8 mouse cellular contexts compared by ENCODE assay signal in genomic region chr10:80151211-80152034, GRCm38 (mm10). TPM values are rescaled to one million over a fixed set of nuclear protein-coding genes. Genes with fewer than 3 reads are reported as not detected.
A peak's percentile ranks its signal among the peaks of the same experiment; 100 is the strongest.
DNase-seq lines count a peak whose midpoint lies in the region; ATAC-seq and TF ChIP-seq lines count a peak whose summit lies in the region.

No protein-coding gene starts in this region.

- no peak for TF ChIP-seq CTCF in midbrain, postnatal 0 days (IDR thresholded peaks at IDR 0.05)
- TF ChIP-seq CTCF in stomach, postnatal 0 days (IDR thresholded peaks at IDR 0.05; ENCODE audit: low read depth): no peak

- H3K9me3 ChIP-seq in forebrain, embryonic 10.5 days: no peaks in the 10 kb centered on the region
- no peaks in the 10 kb centered on the region for H3K9me3 ChIP-seq in hindbrain, embryonic 13.5 days
- H3K9me3 ChIP-seq in midbrain, postnatal 0 days (ENCODE audit: low read length): no peaks in the 10 kb centered on the region
- H3K9me3 ChIP-seq in stomach, postnatal 0 days (ENCODE audit: control insufficient read depth, low read length): no peaks in the 10 kb centered on the region

- WGBS in forebrain, embryonic 10.5 days: 0% methylated on average over 26 of the region's 26 CpGs
- WGBS in hindbrain, embryonic 13.5 days: under 1% methylated on average over 26 of the region's 26 CpGs
- under 1% methylated on average over 23 of the region's 26 CpGs for WGBS in midbrain, postnatal 0 days
- WGBS in stomach, postnatal 0 days: 2% methylated on average over 26 of the region's 26 CpGs

- H3K27ac ChIP-seq in forebrain, embryonic 10.5 days: peak overlapping the region; percentile 99
- H3K27ac ChIP-seq in hindbrain, embryonic 13.5 days: peak overlapping the region; percentile 100
- peak overlapping the region; percentile 98 for H3K27ac ChIP-seq in midbrain, postnatal 0 days (ENCODE audit: low read depth, low read length)
- peak overlapping the region; percentile 99 for H3K27ac ChIP-seq in stomach, postnatal 0 days (replicated peaks)

- H3K4me2 ChIP-seq in hindbrain, embryonic 13.5 days: peak overlapping the region; percentile 98
- peak overlapping the region; percentile 90 for H3K4me2 ChIP-seq in midbrain, postnatal 0 days (ENCODE audit: low read depth, low read length, poor library complexity, severe bottlenecking)
- peak overlapping the region; percentile 92 for H3K4me2 ChIP-seq in stomach, postnatal 0 days (replicated peaks; ENCODE audit: low read depth)

- DNase-seq in CD4-positive, CD25-positive, alpha-beta regulatory T cell, adult 2 months (ENCODE audit: low read depth, low spot score): peak; percentile 62
- DNase-seq in adipocyte (ENCODE audit: low spot score): peak; percentile 66
- peak; percentile 65 for DNase-seq in forebrain, embryonic 10.5 days (ENCODE audit: extremely low spot score, low spot score)
- DNase-seq in liver: peak; percentile 62
- DNase-seq in midbrain, postnatal 0 days (ENCODE audit: low spot score): no peak
- DNase-seq in stomach, postnatal 0 days (ENCODE audit: low spot score): peak; percentile 77

- H3K4me3 ChIP-seq in forebrain, embryonic 10.5 days: peak overlapping the region; percentile 95
- H3K4me3 ChIP-seq in hindbrain, embryonic 13.5 days: peak overlapping the region; percentile 97
- H3K4me3 ChIP-seq in midbrain, postnatal 0 days (ENCODE audit: low read depth, low read length): peak overlapping the region; percentile 91
- H3K4me3 ChIP-seq in stomach, postnatal 0 days (ENCODE audit: low read depth, low read length): peak overlapping the region; percentile 93

- ATAC-seq in CD4-positive, CD25-positive, alpha-beta regulatory T cell, adult 4 months: no peak
- no peak for ATAC-seq in hindbrain, embryonic 13.5 days (ENCODE audit: low FRiP score)
- ATAC-seq in midbrain, postnatal 0 days (ENCODE audit: low FRiP score): no peak
- no peak for ATAC-seq in stomach, postnatal 0 days (ENCODE audit: low FRiP score, low TSS enrichment)

- TF ChIP-seq EP300 in stomach, postnatal 0 days (optimal IDR thresholded peaks at IDR 0.05): no peak

- no peaks in the 10 kb centered on the region for H3K27me3 ChIP-seq in forebrain, embryonic 10.5 days (ENCODE audit: poor library complexity, severe bottlenecking)
- H3K27me3 ChIP-seq in hindbrain, embryonic 13.5 days: no peaks in the 10 kb centered on the region
- H3K27me3 ChIP-seq in midbrain, postnatal 0 days (ENCODE audit: insufficient read depth, low read length): no peaks in the 10 kb centered on the region
- no peaks in the 10 kb centered on the region for H3K27me3 ChIP-seq in stomach, postnatal 0 days (ENCODE audit: control insufficient read depth, insufficient read depth, low read length)

- H3K36me3 ChIP-seq in forebrain, embryonic 10.5 days (replicated peaks): peaks cover 76% of the 10 kb centered on the region
- peaks cover 57% of the 10 kb centered on the region for H3K36me3 ChIP-seq in hindbrain, embryonic 13.5 days
- peaks cover 39% of the 10 kb centered on the region for H3K36me3 ChIP-seq in midbrain, postnatal 0 days (ENCODE audit: insufficient read depth, low read length)
- peaks cover 29% of the 10 kb centered on the region for H3K36me3 ChIP-seq in stomach, postnatal 0 days (ENCODE audit: control insufficient read depth, insufficient read depth, low read length)

- peak overlapping the region; percentile 100 for H3K9ac ChIP-seq in hindbrain, embryonic 13.5 days
- H3K9ac ChIP-seq in midbrain, postnatal 0 days (replicated peaks; ENCODE audit: low read length, poor library complexity, severe bottlenecking): peak overlapping the region; percentile 99
- peak overlapping the region; percentile 93 for H3K9ac ChIP-seq in stomach, postnatal 0 days (ENCODE audit: low read length)

- H3K4me1 ChIP-seq in forebrain, embryonic 10.5 days: peaks cover 79% of the 10 kb centered on the region
- H3K4me1 ChIP-seq in hindbrain, embryonic 13.5 days (replicated peaks): peaks cover 68% of the 10 kb centered on the region
- peaks cover 15% of the 10 kb centered on the region for H3K4me1 ChIP-seq in midbrain, postnatal 0 days (ENCODE audit: insufficient read depth, low read length)
- H3K4me1 ChIP-seq in stomach, postnatal 0 days (replicated peaks; ENCODE audit: control insufficient read depth, insufficient read depth): peaks cover 22% of the 10 kb centered on the region

RNA-seq across cellular contexts. Expression of gene Midn, which starts 3.4 kb away (rescaled TPM):
- 1 to 10 TPM; 4.6 to 8.2 TPM for polyA plus RNA-seq in CD4-positive, CD25-positive, alpha-beta regulatory T cell, adult 4 months (2017; shearing (Covaris generic))
- 19.1 and 19.8 TPM in 2 replicates for polyA plus RNA-seq in forebrain, embryonic 10.5 days (2016; fragmentation: Nextera tagmentation; extraction: Ambion mirVana)
- polyA plus RNA-seq in hindbrain, embryonic 13.5 days (2015; fragmentation: Nextera tagmentation; extraction: Ambion mirVana): 32.4 and 34.7 TPM in 2 replicates
- 114 and 143 TPM in 2 replicates for total RNA-seq in midbrain, postnatal 0 days (2014; rRNA removed)
- polyA plus RNA-seq in midbrain, postnatal 0 days (2015; fragmentation: Nextera tagmentation; extraction: Ambion mirVana): 16.3 and 17.2 TPM in 2 replicates
- polyA plus RNA-seq in stomach, postnatal 0 days (2015; fragmentation: Nextera tagmentation; extraction: Ambion mirVana): 8.5 and 9.6 TPM in 2 replicates

RNA-seq across cellular contexts. Expression of gene Cbarp, which starts 10.8 kb away (rescaled TPM):
- polyA plus RNA-seq in CD4-positive, CD25-positive, alpha-beta regulatory T cell, adult 4 months (2017; shearing (Covaris generic)): 1 to 10 TPM; 1.3 to 1.4 TPM
- 6.8 and 7.3 TPM in 2 replicates for polyA plus RNA-seq in forebrain, embryonic 10.5 days (2016; fragmentation: Nextera tagmentation; extraction: Ambion mirVana)
- polyA plus RNA-seq in hindbrain, embryonic 13.5 days (2015; fragmentation: Nextera tagmentation; extraction: Ambion mirVana): 57.4 and 59.2 TPM in 2 replicates
- 273 and 276 TPM in 2 replicates for total RNA-seq in midbrain, postnatal 0 days (2014; rRNA removed)
- 120 and 121 TPM in 2 replicates for polyA plus RNA-seq in midbrain, postnatal 0 days (2015; fragmentation: Nextera tagmentation; extraction: Ambion mirVana)
- 4.2 and 4.3 TPM in 2 replicates for polyA plus RNA-seq in stomach, postnatal 0 days (2015; fragmentation: Nextera tagmentation; extraction: Ambion mirVana)

RNA-seq across cellular contexts. Expression of gene Atp5d, which starts 13.0 kb away (rescaled TPM):
- polyA plus RNA-seq in CD4-positive, CD25-positive, alpha-beta regulatory T cell, adult 4 months (2017; shearing (Covaris generic)): 100 to 1,000 TPM; 303 to 370 TPM
- 495 and 498 TPM in 2 replicates for polyA plus RNA-seq in forebrain, embryonic 10.5 days (2016; fragmentation: Nextera tagmentation; extraction: Ambion mirVana)
- 434 and 449 TPM in 2 replicates for polyA plus RNA-seq in hindbrain, embryonic 13.5 days (2015; fragmentation: Nextera tagmentation; extraction: Ambion mirVana)
- total RNA-seq in midbrain, postnatal 0 days (2014; rRNA removed): 231 and 259 TPM in 2 replicates
- polyA plus RNA-seq in midbrain, postnatal 0 days (2015; fragmentation: Nextera tagmentation; extraction: Ambion mirVana): 607 and 661 TPM in 2 replicates
- 679 and 705 TPM in 2 replicates for polyA plus RNA-seq in stomach, postnatal 0 days (2015; fragmentation: Nextera tagmentation; extraction: Ambion mirVana)

RNA-seq across cellular contexts. Expression of gene Cirbp, which starts 14.4 kb away (rescaled TPM):
- polyA plus RNA-seq in CD4-positive, CD25-positive, alpha-beta regulatory T cell, adult 4 months (2017; shearing (Covaris generic)): 100 to 1,000 TPM; 124 to 272 TPM
- polyA plus RNA-seq in forebrain, embryonic 10.5 days (2016; fragmentation: Nextera tagmentation; extraction: Ambion mirVana): 90.9 and 116 TPM in 2 replicates
- polyA plus RNA-seq in hindbrain, embryonic 13.5 days (2015; fragmentation: Nextera tagmentation; extraction: Ambion mirVana): 364 and 409 TPM in 2 replicates
- 315 and 337 TPM in 2 replicates for total RNA-seq in midbrain, postnatal 0 days (2014; rRNA removed)
- polyA plus RNA-seq in midbrain, postnatal 0 days (2015; fragmentation: Nextera tagmentation; extraction: Ambion mirVana): 760 and 829 TPM in 2 replicates
- 237 and 244 TPM in 2 replicates for polyA plus RNA-seq in stomach, postnatal 0 days (2015; fragmentation: Nextera tagmentation; extraction: Ambion mirVana)

RNA-seq across cellular contexts. Expression of gene 1600002K03Rik, which starts 21.3 kb away (rescaled TPM):
- polyA plus RNA-seq in CD4-positive, CD25-positive, alpha-beta regulatory T cell, adult 4 months (2017; shearing (Covaris generic)): 10 to 100 TPM; 21.6 to 23.5 TPM
- polyA plus RNA-seq in forebrain, embryonic 10.5 days (2016; fragmentation: Nextera tagmentation; extraction: Ambion mirVana): 9.8 and 10.7 TPM in 2 replicates
- polyA plus RNA-seq in hindbrain, embryonic 13.5 days (2015; fragmentation: Nextera tagmentation; extraction: Ambion mirVana): 11.9 and 14.1 TPM in 2 replicates
- total RNA-seq in midbrain, postnatal 0 days (2014; rRNA removed): 2.3 and 2.8 TPM in 2 replicates
- 4.1 and 5.3 TPM in 2 replicates for polyA plus RNA-seq in midbrain, postnatal 0 days (2015; fragmentation: Nextera tagmentation; extraction: Ambion mirVana)
- polyA plus RNA-seq in stomach, postnatal 0 days (2015; fragmentation: Nextera tagmentation; extraction: Ambion mirVana): 13.9 and 14.1 TPM in 2 replicates
